Mouse (Mus musculus): ENCODE data around the gene Klhl2. TPM values are rescaled to one million over a fixed set of nuclear protein-coding genes. Genes with fewer than 3 reads are reported as not detected.

Gene Klhl2
- total and polyA plus RNA-seq, 3 experiments, result 11.5 to 12.1 TPM; not detected in 1

GRCm38 (mm10) chr8:64835475-64836122 is 14.2 kb downstream of the Klhl2 start:
- DNase-seq (ENCODE audit: low read depth, low spot score), result no peak
- TF ChIP-seq JUND (IDR thresholded peaks at IDR 0.05; ENCODE audit: low read depth, low read length), result no peak
- no peak for TF ChIP-seq TBP (IDR thresholded peaks at IDR 0.05; ENCODE audit: low read depth, low read length)
- no peak for TF ChIP-seq MAZ (IDR thresholded peaks at IDR 0.05; ENCODE audit: low read depth, low read length)
- TF ChIP-seq CTCF (IDR thresholded peaks at IDR 0.05 in 2 of 3, conservative IDR thresholded peaks at IDR 0.05 in 1 of 3; ENCODE audit: control insufficient read depth in 1 of 3, insufficient read depth in 1 of 3, low read depth in 2 of 3, low read length in 3 of 3, poor library complexity in 1 of 3, severe bottlenecking in 1 of 3), result no peak
- TF ChIP-seq BHLHE40 (IDR thresholded peaks at IDR 0.05; ENCODE audit: borderline replicate concordance, low read depth, low read length), result no peak
- no peak for TF ChIP-seq ZC3H11A (IDR thresholded peaks at IDR 0.05; ENCODE audit: low read depth, low read length)
- no peak for TF ChIP-seq POLR2AphosphoS2 (IDR thresholded peaks at IDR 0.05; ENCODE audit: low read length)
- no peak for TF ChIP-seq E2F4 (IDR thresholded peaks at IDR 0.05; ENCODE audit: borderline replicate concordance, low read depth, low read length)
- TF ChIP-seq MXI1 (IDR thresholded peaks at IDR 0.05; ENCODE audit: low read depth, low read length), result no peak
- no peak for TF ChIP-seq EP300 (IDR thresholded peaks at IDR 0.05; ENCODE audit: low read depth in 1 of 2, low read length in 2 of 2)
- TF ChIP-seq POLR2AphosphoS5 (IDR thresholded peaks at IDR 0.05; ENCODE audit: borderline replicate concordance, low read depth, low read length), result no peak
- TF ChIP-seq POLR2A (IDR thresholded peaks at IDR 0.05; ENCODE audit: control insufficient read depth in 1 of 2, insufficient read depth in 1 of 2, low read depth in 1 of 2, low read length in 2 of 2, poor library complexity in 1 of 2), result no peak
- no peak for TF ChIP-seq USF1 (IDR thresholded peaks at IDR 0.05; ENCODE audit: low read depth, low read length)
- TF ChIP-seq ELF1 (IDR thresholded peaks at IDR 0.05; ENCODE audit: low read depth, low read length), result no peak
- no peak for TF ChIP-seq GABPA (IDR thresholded peaks at IDR 0.05; ENCODE audit: low read depth, low read length)
- TF ChIP-seq SIN3A (IDR thresholded peaks at IDR 0.05; ENCODE audit: low read length), result no peak

GRCm38 (mm10) chr8:64834071-64834877 is 15.5 kb downstream of the Klhl2 start:
- no peak for DNase-seq (ENCODE audit: low read depth, low spot score)
- no peak overlapping the region for H3K9ac ChIP-seq (ENCODE audit: control insufficient read depth, low read depth, low read length, poor library complexity, severe bottlenecking)
- H3K9me3 ChIP-seq (replicated peaks; ENCODE audit: insufficient read depth, low read length), result no peaks in the 10 kb centered on the region
- no peak overlapping the region for H3K4me3 ChIP-seq (ENCODE audit: control insufficient read depth in 1 of 2, insufficient read depth in 1 of 2, low read depth in 2 of 2, low read length in 2 of 2)
- H3K4me1 ChIP-seq (ENCODE audit: control insufficient read depth in 1 of 2, insufficient read depth in 2 of 2, low read length in 2 of 2), result no peaks in the 10 kb centered on the region
- TF ChIP-seq MAX (IDR thresholded peaks at IDR 0.05; ENCODE audit: low read length), result no peak
- TF ChIP-seq TBP (IDR thresholded peaks at IDR 0.05; ENCODE audit: low read depth, low read length), result no peak
- no peak for TF ChIP-seq ETS1 (IDR thresholded peaks at IDR 0.05; ENCODE audit: low read depth, low read length)
- TF ChIP-seq RAD21 (IDR thresholded peaks at IDR 0.05; ENCODE audit: low read depth, low read length), result no peak
- no peak for TF ChIP-seq POLR2A (IDR thresholded peaks at IDR 0.05; ENCODE audit: control insufficient read depth in 1 of 2, insufficient read depth in 1 of 2, low read depth in 1 of 2, low read length in 2 of 2, poor library complexity in 1 of 2)
- TF ChIP-seq TAL1 (IDR thresholded peaks at IDR 0.05; ENCODE audit: low read length), result no peak
- no peak for TF ChIP-seq MYB (IDR thresholded peaks at IDR 0.05; ENCODE audit: low read depth, low read length)
- TF ChIP-seq BHLHE40 (IDR thresholded peaks at IDR 0.05; ENCODE audit: borderline replicate concordance, low read depth, low read length), result no peak
- no peak for TF ChIP-seq USF1 (IDR thresholded peaks at IDR 0.05; ENCODE audit: low read depth, low read length)
- TF ChIP-seq ZKSCAN1 (IDR thresholded peaks at IDR 0.05; ENCODE audit: low read depth, low read length), result no peak
- TF ChIP-seq SIN3A (IDR thresholded peaks at IDR 0.05; ENCODE audit: low read length), result no peak
- no peak for TF ChIP-seq ZC3H11A (IDR thresholded peaks at IDR 0.05; ENCODE audit: low read depth, low read length)
- no peak for TF ChIP-seq HCFC1 (IDR thresholded peaks at IDR 0.05; ENCODE audit: low read depth, low read length)
- H3K27me3 ChIP-seq (ENCODE audit: control insufficient read depth in 1 of 2, insufficient read depth in 2 of 2, low read length in 2 of 2), result no peaks in the 10 kb centered on the region
- no peak overlapping the region for H3K27ac ChIP-seq (ENCODE audit: control insufficient read depth, low read depth, low read length)
- no peaks in the 10 kb centered on the region; a peak in 1 of 4 replicates for H3K36me3 ChIP-seq (ENCODE audit: control insufficient read depth in 1 of 2, insufficient read depth in 2 of 2, low read length in 2 of 2)
- peaks cover 6% of the 10 kb centered on the region for H3K79me2 ChIP-seq (ENCODE audit: control insufficient read depth, insufficient read depth, low read length, poor library complexity)

More at GRCm38 (mm10) chr8:64835475-64836122, 14.2 kb downstream of the Klhl2 start:
- Histone ChIP-seq H3K9me3 (replicated peaks; ENCODE audit: insufficient read depth, low read length) (no peaks in the 10 kb centered on the region), H3K79me2 (ENCODE audit: control insufficient read depth, insufficient read depth, low read length, poor library complexity) (peaks cover 6% of the 10 kb centered on the region), H3K36me3 (ENCODE audit: control insufficient read depth in 1 of 2, insufficient read depth in 2 of 2, low read length in 2 of 2) (no peaks in the 10 kb centered on the region; a peak in 1 of 4 replicates), H3K9ac (ENCODE audit: control insufficient read depth, low read depth, low read length, poor library complexity, severe bottlenecking) (no peak overlapping the region), H3K4me1 (ENCODE audit: control insufficient read depth in 1 of 2, insufficient read depth in 2 of 2, low read length in 2 of 2) (no peaks in the 10 kb centered on the region), H3K27me3 (ENCODE audit: control insufficient read depth in 1 of 2, insufficient read depth in 2 of 2, low read length in 2 of 2) (no peaks in the 10 kb centered on the region), H3K27ac (ENCODE audit: control insufficient read depth, low read depth, low read length) (no peak overlapping the region), H3K4me3 (ENCODE audit: control insufficient read depth in 1 of 2, insufficient read depth in 1 of 2, low read depth in 2 of 2, low read length in 2 of 2) (no peak overlapping the region)
